Mouse (Mus musculus) kidney, postnatal 0 days (tissue): ENCODE results near the gene 6330409D20Rik. TPM values are rescaled to one million over a fixed set of nuclear protein-coding genes. Genes with fewer than 3 reads are reported as not detected.

Experiments
- ATAC-seq: fragments of 200-750 bp; cut with Nextera tagmentation; replicated peaks from 2 replicates; pipeline ENCODE4 v1.8.0; 2017; ENCODE audit warnings: low read depth, moderate number of reproducible peaks, moderate TSS enrichment, moderate library complexity; ENCODE audit not compliant: low FRiP score
- DNase-seq: peaks from one replicate; pipeline ENCODE4 v3.0.0-alpha.2; 2016; ENCODE audit warnings: low spot score
- H3K27ac ChIP-seq: fragments of 300-500 bp; sonication (generic); 2 replicates; pipeline ENCODE4 v1.5.1; 2014; ENCODE audit warnings: mild to moderate bottlenecking
- H3K27me3 ChIP-seq: fragments of 300-500 bp; sonication (generic); 2 replicates; pipeline ENCODE4 v1.6.1; 2014; ENCODE audit warnings: low read length, mixed read lengths; ENCODE audit not compliant: insufficient read depth
- H3K36me3 ChIP-seq: fragments of 300-500 bp; sonication (generic); 2 replicates; pipeline ENCODE4 v1.6.1; 2014; ENCODE audit warnings: low read length, mixed read lengths; ENCODE audit not compliant: insufficient read depth
- H3K4me1 ChIP-seq: fragments of 300-500 bp; sonication (generic); replicated peaks from 2 replicates; pipeline ENCODE4 v1.6.1; 2014; ENCODE audit warnings: antibody characterized with exemption, low read length, mixed read lengths; ENCODE audit not compliant: insufficient read depth
- H3K4me2 ChIP-seq: fragments of 300-500 bp; sonication (generic); 2 replicates; pipeline ENCODE4 v1.6.1; 2014; ENCODE audit warnings: mild to moderate bottlenecking, low read length, moderate library complexity, mixed read lengths
- H3K4me3 ChIP-seq: fragments of 300-500 bp; sonication (generic); replicated peaks from 2 replicates; pipeline ENCODE4 v1.5.1; 2014; ENCODE audit warnings: low read depth, low read length
- H3K9ac ChIP-seq: fragments of 300-500 bp; sonication (generic); 2 replicates; pipeline ENCODE4 v1.6.1; 2014; ENCODE audit warnings: low read depth, low read length
- H3K9me3 ChIP-seq: fragments of 300-500 bp; sonication (generic); replicated peaks from 2 replicates; pipeline ENCODE4 v1.6.1; 2016; ENCODE audit warnings: low read length, inconsistent platforms, mixed read lengths
- CTCF ChIP-seq: IDR thresholded peaks from 2 replicates; pipeline ENCODE4 v1.5.1; 2016; ENCODE audit warnings: antibody characterized with exemption, low read depth, mild to moderate bottlenecking, moderate library complexity
- WGBS: fragments of 180-500 bp; shearing (Covaris S2); extraction: QIAGEN DNeasy Blood & Tissue Kit; methylation state at CpG from one replicate; pipeline ENCODE4 v1.1.7; 2014; 5-methylcytosine and 5-hydroxymethylcytosine counted together
- polyA plus RNA-seq: library from polyadenylated mRNA; unstranded; fragments of >200 nt; fragmentation: Nextera tagmentation; extraction: Ambion mirVana; gene quantifications from 2 replicates; pipeline ENCODE4 v1.2.1, GENCODE M21; 2015

Gene 6330409D20Rik
- polyA plus RNA-seq, 1 experiment from 2014 or later = not detected

GRCm38 (mm10) chr2:32732695-32733094, 8.1 kb downstream of the 6330409D20Rik start:
- Histone ChIP-seq H3K4me1 (peaks cover 16% of the 10 kb centered on the region), H3K9ac (no peak overlapping the region), H3K36me3 (no peaks in the 10 kb centered on the region), H3K27me3 (no peaks in the 10 kb centered on the region), H3K27ac (peak overlapping the region; percentile 71; the same call in 1 of the 2 replicates), H3K9me3 (no peaks in the 10 kb centered on the region), H3K4me2 (no peak overlapping the region), H3K4me3 (no peak overlapping the region)
- TF ChIP-seq CTCF = no peak
- 79% methylated on average over 6 of the region's 6 CpGs for WGBS
- no peak for ATAC-seq
- DNase-seq = no peak

- DNase-seq (no peak), ATAC-seq (no peak)
- H3K4me2 ChIP-seq = peak overlapping the region; percentile 15; the same call in 1 of the 2 replicates
- H3K4me1 ChIP-seq = peaks cover 16% of the 10 kb centered on the region
- H3K36me3 ChIP-seq = no peaks in the 10 kb centered on the region
- H3K27me3 ChIP-seq = no peaks in the 10 kb centered on the region
- no peak for TF ChIP-seq CTCF
- no peak overlapping the region for H3K4me3 ChIP-seq
- H3K9ac ChIP-seq = no peak overlapping the region
- H3K9me3 ChIP-seq = no peaks in the 10 kb centered on the region
- peak overlapping the region; percentile 71 for H3K27ac ChIP-seq
- 53% methylated on average over 4 of the region's 4 CpGs for WGBS
Observed at GRCm38 (mm10) chr2:32731911-32732310, 8.9 kb downstream of the 6330409D20Rik start.

- WGBS = 20% methylated on average over 11 of the region's 11 CpGs
- Histone ChIP-seq H3K4me1 (peaks cover 16% of the 10 kb centered on the region), H3K27me3 (no peaks in the 10 kb centered on the region), H3K4me2 (peak overlapping the region; percentile 51), H3K4me3 (no peak overlapping the region), H3K9ac (no peak overlapping the region; the same call in 1 of the 2 replicates), H3K36me3 (no peaks in the 10 kb centered on the region), H3K27ac (peak overlapping the region; percentile 71; the same call in 1 of the 2 replicates), H3K9me3 (no peaks in the 10 kb centered on the region)
- peak; percentile 75 for DNase-seq
- TF ChIP-seq CTCF = no peak
- no peak for ATAC-seq
Observed at GRCm38 (mm10) chr2:32730854-32731253, 10.0 kb downstream of the 6330409D20Rik start.

DNA sequence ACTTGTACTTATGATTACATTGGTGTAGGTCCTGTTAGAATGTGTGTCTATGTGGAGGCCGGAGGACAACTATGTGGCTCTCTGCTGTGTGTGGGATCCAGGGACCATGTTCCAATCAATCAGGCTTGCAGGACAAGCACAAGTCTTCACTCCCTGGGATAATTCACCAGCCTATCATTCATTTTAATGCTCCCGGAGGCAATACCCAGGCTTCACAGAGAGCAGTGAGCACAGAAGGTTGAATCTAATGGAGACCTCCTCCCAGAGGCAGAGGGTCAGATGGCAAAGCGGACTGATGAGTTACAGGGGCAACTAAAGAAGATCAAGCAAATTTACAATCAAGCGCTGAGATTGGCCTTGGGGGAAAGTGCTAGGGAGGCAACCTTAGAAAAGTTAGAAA, 11.3 kb downstream of the 6330409D20Rik start:
- H3K9ac ChIP-seq = no peak overlapping the region
- TF ChIP-seq CTCF = no peak
- H3K4me1 ChIP-seq = peaks cover 11% of the 10 kb centered on the region; the same call in 1 of the 2 replicates
- no peaks in the 10 kb centered on the region for H3K27me3 ChIP-seq
- no peak overlapping the region for H3K27ac ChIP-seq
- ATAC-seq = no peak
- 37% methylated on average over 4 of the region's 4 CpGs for WGBS
- H3K36me3 ChIP-seq = no peaks in the 10 kb centered on the region
- H3K4me2 ChIP-seq = peak overlapping the region; percentile 51
- 0 out of 2 replicates have a peak overlapping the region, but pooled peaks have one; percentile 6 for H3K4me3 ChIP-seq
- DNase-seq = no peak
- H3K9me3 ChIP-seq = no peaks in the 10 kb centered on the region

DNA sequence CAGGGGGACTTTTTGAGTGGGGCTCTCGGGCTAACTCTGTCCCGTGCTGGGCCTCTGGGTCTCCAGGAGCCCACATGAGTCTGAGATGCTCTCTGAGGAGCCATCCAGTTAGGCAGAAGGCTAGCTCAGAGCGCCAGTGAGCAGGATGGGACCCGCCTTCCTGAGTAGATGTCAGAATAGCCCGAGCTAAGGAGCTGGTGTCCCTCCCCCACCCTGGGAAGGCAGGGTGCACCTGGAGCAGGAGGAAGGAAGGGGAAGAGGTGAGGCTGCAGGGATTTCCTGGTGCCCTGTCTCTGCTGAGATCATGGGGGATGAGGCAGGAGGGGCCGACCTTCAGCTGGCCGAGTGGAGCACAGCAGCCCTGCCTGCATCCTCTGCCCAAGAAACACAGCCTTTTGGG, 12.4 kb downstream of the 6330409D20Rik start:
- no peaks in the 10 kb centered on the region for H3K36me3 ChIP-seq
- ATAC-seq = no peak; the same call in 1 of the 2 replicates
- peak overlapping the region; percentile 63 for H3K9ac ChIP-seq
- no peaks in the 10 kb centered on the region for H3K27me3 ChIP-seq
- peak overlapping the region; percentile 51 for H3K4me2 ChIP-seq
- peak overlapping the region; percentile 71 for H3K27ac ChIP-seq
- no peaks in the 10 kb centered on the region for H3K9me3 ChIP-seq
- peaks cover 13% of the 10 kb centered on the region; the same call in 1 of the 2 replicates for H3K4me1 ChIP-seq
- TF ChIP-seq CTCF = no peak
- peak overlapping the region; percentile 37 for H3K4me3 ChIP-seq
- 45% methylated on average over 7 of the region's 7 CpGs for whole genome bisulfite sequencing
- DNase-seq = peak; percentile 63

DNA sequence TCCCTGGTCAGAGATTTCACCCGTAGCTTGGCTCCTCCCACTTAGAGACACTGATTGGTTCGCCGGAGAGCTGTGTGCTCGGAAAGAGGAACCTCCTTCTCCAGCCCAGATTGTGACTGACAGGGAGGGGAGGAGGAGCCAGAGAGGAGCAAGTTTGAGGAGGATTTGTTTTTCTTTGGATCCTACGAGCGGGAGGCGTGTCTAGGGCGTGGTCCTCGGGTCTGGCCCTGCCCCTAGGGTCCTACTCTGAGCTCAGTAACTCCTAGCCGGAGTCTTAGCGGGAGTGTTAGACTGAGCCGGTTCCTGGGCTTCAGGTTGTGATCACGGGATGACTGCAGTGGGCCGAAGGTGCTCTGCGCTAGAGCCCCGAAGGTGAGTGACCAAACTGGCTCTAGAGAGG, 13.4 kb downstream of the 6330409D20Rik start:
- Histone ChIP-seq H3K9me3 (no peaks in the 10 kb centered on the region), H3K4me3 (peak overlapping the region; percentile 37), H3K27me3 (no peaks in the 10 kb centered on the region), H3K4me1 (peaks cover 13% of the 10 kb centered on the region; the same call in 1 of the 2 replicates), H3K36me3 (no peaks in the 10 kb centered on the region), H3K27ac (peak overlapping the region; percentile 71), H3K9ac (peak overlapping the region; percentile 63), H3K4me2 (peak overlapping the region; percentile 51)
- peak; percentile 96 for ATAC-seq
- 0% methylated on average over 16 of the region's 16 CpGs for WGBS
- DNase-seq = peak; percentile 100
- TF ChIP-seq CTCF = no peak
